8 mouse cellular contexts compared by ENCODE assay signal in the genomic region with DNA sequence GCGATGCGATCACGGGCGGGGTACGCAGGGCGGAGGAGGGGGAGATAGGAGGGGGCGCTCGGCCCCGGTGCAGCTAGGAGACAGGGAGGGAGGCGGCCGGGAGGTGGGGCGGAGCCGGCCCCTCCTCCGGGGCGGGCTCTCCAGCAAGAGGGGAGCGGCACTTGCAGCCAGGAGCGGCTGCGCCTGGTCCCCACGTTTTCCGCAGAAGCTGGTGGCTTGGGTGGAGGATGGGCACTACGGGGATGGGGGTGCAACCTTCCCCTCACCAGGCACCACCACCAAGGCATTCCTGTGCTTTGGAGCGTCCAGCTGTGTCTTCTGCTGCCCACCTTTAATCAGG. TPM values are rescaled to one million over a fixed set of nuclear protein-coding genes. Genes with fewer than 3 reads are reported as not detected.
DNase-seq lines count a peak whose midpoint lies in the region; ATAC-seq lines count a peak whose summit lies in the region.

Gene Fbxo41 (minus strand): TSS at position 84 of the 340 bp plus-strand sequence.

- DNase-seq in layer of hippocampus, adult 11-12 months (ENCODE audit: low spot score): peak; percentile 67
- DNase-seq in layer of hippocampus, adult 9-10 months (ENCODE audit: low spot score): no peak
- DNase-seq in forebrain, embryonic 11.5 days (ENCODE audit: low spot score): peak; percentile 82
- peak; percentile 4 to 28 for DNase-seq in kidney, postnatal 36 days
- peak; percentile 86 for DNase-seq in right cerebral cortex, postnatal 25 days

- H3K9ac ChIP-seq in forebrain, embryonic 11.5 days (ENCODE audit: low read length): peak within 1 kb of the TSS; percentile 73
- H3K9ac ChIP-seq in liver, embryonic 15.5 days: no peak within 1 kb of the TSS

- H3K4me2 ChIP-seq in forebrain, embryonic 11.5 days (ENCODE audit: low read depth, low read length, severe bottlenecking): peak within 1 kb of the TSS; percentile 65
- peak within 1 kb of the TSS; percentile 71 for H3K4me2 ChIP-seq in liver, embryonic 15.5 days

- 0% methylated on average over 13 of the region's 22 CpGs for WGBS in forebrain, embryonic 11.5 days
- WGBS in liver, embryonic 15.5 days (ENCODE audit: insufficient replicate concordance): 3% methylated on average over 13 of the region's 22 CpGs

- peak; percentile 82 for ATAC-seq in forebrain, embryonic 11.5 days (replicated peaks; ENCODE audit: low FRiP score)
- ATAC-seq in liver, embryonic 15.5 days (ENCODE audit: insufficient read depth): no peak
- no peak for ATAC-seq in monocyte, adult 5-6 weeks (replicated peaks; ENCODE audit: insufficient number of reproducible peaks, low FRiP score, low TSS enrichment, poor library complexity, severe bottlenecking)

- peak within 1 kb of the TSS; percentile 33 for H3K4me3 ChIP-seq in brown adipose tissue, adult 24 weeks (ENCODE audit: insufficient read depth, low read depth, low read length)
- peak within 1 kb of the TSS; percentile 81 for H3K4me3 ChIP-seq in forebrain, embryonic 11.5 days (ENCODE audit: low read depth, low read length)
- peak within 1 kb of the TSS; percentile 50 for H3K4me3 ChIP-seq in liver, embryonic 15.5 days (replicated peaks)

- H3K36me3 ChIP-seq in forebrain, embryonic 11.5 days (ENCODE audit: control insufficient read depth, insufficient read depth, low read length): no peaks in the 10 kb centered on the region
- H3K36me3 ChIP-seq in liver, embryonic 15.5 days (replicated peaks): no peaks in the 10 kb centered on the region

- no peak within 1 kb of the TSS for H3K27ac ChIP-seq in brown adipose tissue, adult 24 weeks (replicated peaks; ENCODE audit: low read depth, low read length)
- no peak within 1 kb of the TSS for H3K27ac ChIP-seq in forebrain, embryonic 11.5 days (ENCODE audit: low read depth, low read length)
- no peak within 1 kb of the TSS for H3K27ac ChIP-seq in liver, embryonic 15.5 days (replicated peaks)

- no peaks in the 10 kb centered on the region for H3K4me1 ChIP-seq in brown adipose tissue, adult 24 weeks (ENCODE audit: control insufficient read depth, insufficient read depth, insufficient read length, low read length)
- peaks cover 6% of the 10 kb centered on the region; the same call in 1 of the 2 replicates for H3K4me1 ChIP-seq in forebrain, embryonic 11.5 days (replicated peaks; ENCODE audit: control insufficient read depth, insufficient read depth, low read length)
- H3K4me1 ChIP-seq in liver, embryonic 15.5 days (replicated peaks): 0 out of 2 replicates have a peak, but pooled peaks cover 11% of the 10 kb centered on the region

- peaks cover 4% of the 10 kb centered on the region; the same call in 1 of the 2 replicates for H3K27me3 ChIP-seq in forebrain, embryonic 11.5 days (ENCODE audit: control insufficient read depth, insufficient read depth, low read length)
- peaks cover 73% of the 10 kb centered on the region for H3K27me3 ChIP-seq in liver, embryonic 15.5 days

- H3K9me3 ChIP-seq in forebrain, embryonic 11.5 days (ENCODE audit: control insufficient read depth, low read length): no peaks in the 10 kb centered on the region
- H3K9me3 ChIP-seq in liver, embryonic 15.5 days (replicated peaks): no peaks in the 10 kb centered on the region

RNA-seq across cellular contexts. Expression of gene Fbxo41, which starts in this region (rescaled TPM):
- not detected in 2 replicates for polyA plus RNA-seq in brown adipose tissue, adult 24 weeks (2012; ENCODE audit: insufficient read depth, insufficient read length, missing spikeins)
- polyA plus RNA-seq in forebrain, embryonic 11.5 days (2014; fragmentation: Nextera tagmentation; extraction: Ambion mirVana): 0.93 and 1.1 TPM in 2 replicates
- not detected in 2 replicates for polyA plus RNA-seq in liver, embryonic 15.5 days (2015; fragmentation: Nextera tagmentation; extraction: Ambion mirVana)
- total RNA-seq in monocyte, adult 5-6 weeks (2017): not detected in 3 replicates
